Mouse (Mus musculus): Measurements from ENCODE around the gene Syt8.
A peak's percentile ranks its signal among the peaks of the same experiment; 100 is the strongest.
"Not testable (repeated sequence)": the region's sequence is repeated elsewhere in the genome, so short reads cannot be mapped to it uniquely, and the experiment has no call there.

Gene Syt8

GRCm38 (mm10) chr7:142434137-142434865, at the start of gene Syt8:
Syt8 (plus strand) TSS chr7:142434850.
- DNase-seq (ENCODE audit: low spot score), result no peak

GRCm38 (mm10) chr7:142385742-142386403, 48.8 kb upstream of the Syt8 start:
- no peak for DNase-seq (ENCODE audit: low spot score)

GRCm38 (mm10) chr7:142386621-142387201, 47.9 kb upstream of the Syt8 start:
- DNase-seq (ENCODE audit: low spot score), result no peak

GRCm38 (mm10) chr7:142387419-142388148, 47.1 kb upstream of the Syt8 start, which contains the start of gene Ctsd:
Ctsd (minus strand) TSS chr7:142388038.
- peak; percentile 92 for DNase-seq (ENCODE audit: low spot score)

GRCm38 (mm10) chr7:142388198-142388597, 46.5 kb upstream of the Syt8 start:
- no peak for DNase-seq (ENCODE audit: low spot score)

- DNase-seq (ENCODE audit: low spot score), result no peak
Measured at GRCm38 (mm10) chr7:142388740-142389139, 45.9 kb upstream of the Syt8 start.

GRCm38 (mm10) chr7:142389961-142390650, 44.5 kb upstream of the Syt8 start:
- no peak for DNase-seq (ENCODE audit: low spot score)

- no peak for DNase-seq (ENCODE audit: low spot score)
Measured at GRCm38 (mm10) chr7:142391108-142391507, 43.5 kb upstream of the Syt8 start.

- no peak for DNase-seq (ENCODE audit: low spot score)
Measured at GRCm38 (mm10) chr7:142391609-142392008, 43.0 kb upstream of the Syt8 start.

GRCm38 (mm10) chr7:142393191-142393590, 41.5 kb upstream of the Syt8 start:
- no peak for DNase-seq (ENCODE audit: low spot score)

- no peak for DNase-seq (ENCODE audit: low spot score)
Measured at GRCm38 (mm10) chr7:142394261-142395190, 40.1 kb upstream of the Syt8 start.

- no peak for DNase-seq (ENCODE audit: low spot score)
Measured at GRCm38 (mm10) chr7:142395472-142395871, 39.2 kb upstream of the Syt8 start.

- no peak for DNase-seq (ENCODE audit: low spot score)
Measured at GRCm38 (mm10) chr7:142396611-142397010, 38.0 kb upstream of the Syt8 start.

GRCm38 (mm10) chr7:142398052-142398451, 36.6 kb upstream of the Syt8 start:
- DNase-seq (ENCODE audit: low spot score), result no peak

GRCm38 (mm10) chr7:142399250-142399649, 35.4 kb upstream of the Syt8 start:
- no peak for DNase-seq (ENCODE audit: low spot score)

- no peak for DNase-seq (ENCODE audit: low spot score)
Measured at GRCm38 (mm10) chr7:142400112-142400749, 34.4 kb upstream of the Syt8 start.

GRCm38 (mm10) chr7:142400750-142401142, 33.9 kb upstream of the Syt8 start:
- DNase-seq (ENCODE audit: low spot score), result no peak

- no peak for DNase-seq (ENCODE audit: low spot score)
Measured at GRCm38 (mm10) chr7:142403591-142403990, 31.1 kb upstream of the Syt8 start.

GRCm38 (mm10) chr7:142405134-142405533, 29.5 kb upstream of the Syt8 start:
- DNase-seq (ENCODE audit: low spot score), result not testable (repeated sequence)

GRCm38 (mm10) chr7:142407935-142408334, 26.7 kb upstream of the Syt8 start:
- DNase-seq (ENCODE audit: low spot score), result no peak

All from layer of hippocampus, adult 9-10 months (tissue).